Mouse (Mus musculus) Muller cell, postnatal 12 days (primary cell): Measurements from ENCODE around the gene Inppl1.

Experiments used
- DNase-seq: peaks from one replicate; pipeline ENCODE4 v3.0.0-alpha.2; 2015; ENCODE audit errors: inconsistent ontology term

Inppl1 gene

GRCm38 (mm10) chr7:101844186-101844585 is 6.2 kb upstream of the Inppl1 start:
- DNase-seq = no peak

- DNase-seq = no peak
These were observed 849 bp downstream of the Inppl1 start for GRCm38 (mm10) chr7:101837154-101837605.

- peak; percentile 85 for DNase-seq
These were observed 1.5 kb downstream of the Inppl1 start for GRCm38 (mm10) chr7:101836271-101837153.

GRCm38 (mm10) chr7:101835457-101836109 is 2.4 kb downstream of the Inppl1 start:
- DNase-seq = peak; percentile 30

- DNase-seq = peak; percentile 31
These were observed 3.1 kb downstream of the Inppl1 start for GRCm38 (mm10) chr7:101834903-101835302.

GRCm38 (mm10) chr7:101833916-101834584 is 4.0 kb downstream of the Inppl1 start:
- DNase-seq = peak; percentile 84

GRCm38 (mm10) chr7:101833352-101833751 is 4.7 kb downstream of the Inppl1 start:
- no peak for DNase-seq

GRCm38 (mm10) chr7:101832372-101832771 is 5.7 kb downstream of the Inppl1 start:
- no peak for DNase-seq

- DNase-seq = no peak
These were observed 6.6 kb downstream of the Inppl1 start for GRCm38 (mm10) chr7:101831437-101831836.

GRCm38 (mm10) chr7:101830373-101830772 is 7.7 kb downstream of the Inppl1 start:
- DNase-seq = no peak

GRCm38 (mm10) chr7:101823758-101824630 is 14.0 kb downstream of the Inppl1 start:
- DNase-seq = no peak

- DNase-seq = no peak
These were observed 14.9 kb downstream of the Inppl1 start for GRCm38 (mm10) chr7:101822836-101823757.

- peak; percentile 82 for DNase-seq
These were observed 16.2 kb downstream of the Inppl1 start for GRCm38 (mm10) chr7:101821571-101822501.

GRCm38 (mm10) chr7:101820295-101821030 is 17.6 kb downstream of the Inppl1 start:
- no peak for DNase-seq

- no peak for DNase-seq
These were observed 20.1 kb downstream of the Inppl1 start, which contains the start of gene Phox2a for GRCm38 (mm10) chr7:101817861-101818401. TSS of gene Phox2a (plus strand) at chr7:101818313.

GRCm38 (mm10) chr7:101777053-101777452 is 61.0 kb downstream of the Inppl1 start:
- DNase-seq = no peak

GRCm38 (mm10) chr7:101772687-101773086 is 65.3 kb downstream of the Inppl1 start:
- no peak for DNase-seq
